Mouse (Mus musculus) heart, postnatal 0 days (tissue): ENCODE data around the gene Fxr2.

ENCODE experiments used
- CTCF ChIP-seq: IDR thresholded peaks from 2 replicates; pipeline ENCODE4 v1.5.1; 2016; ENCODE audit warnings: antibody characterized with exemption, control low read depth, low read depth
- EP300 ChIP-seq: IDR thresholded peaks from 2 replicates; pipeline ENCODE4 v1.6.1; 2016; ENCODE audit warnings: antibody characterized with exemption, low read depth

DNA sequence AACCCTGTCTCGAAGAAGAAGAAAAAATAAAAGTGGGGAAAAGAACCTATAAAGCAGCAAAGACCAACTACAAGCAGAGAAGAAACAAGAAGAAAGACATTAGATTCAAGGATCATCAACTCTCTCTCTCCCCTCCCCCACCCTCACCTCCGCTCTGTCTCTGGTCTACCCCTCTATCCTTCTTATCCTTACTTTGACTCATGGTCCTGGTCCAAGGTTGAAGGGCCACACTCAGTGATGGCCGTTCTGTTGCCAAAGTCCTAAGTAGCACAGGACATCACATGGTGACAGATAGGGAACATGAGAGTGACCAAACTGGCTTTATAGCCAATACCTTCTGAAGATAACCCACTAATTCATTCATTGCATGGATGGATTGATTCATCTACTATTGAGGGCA is 64.6 kb downstream of the Fxr2 start:
- TF ChIP-seq CTCF, result no peak
- TF ChIP-seq EP300, result no peak
